Mouse (Mus musculus): ENCODE measurements around the gene Cnot10. TPM values are rescaled to one million over a fixed set of nuclear protein-coding genes. Genes with fewer than 3 reads are reported as not detected.

Cnot10 gene
- total RNA-seq, 2 experiments from 2014 or later, result 51.4 to 56.1 TPM

DNA sequence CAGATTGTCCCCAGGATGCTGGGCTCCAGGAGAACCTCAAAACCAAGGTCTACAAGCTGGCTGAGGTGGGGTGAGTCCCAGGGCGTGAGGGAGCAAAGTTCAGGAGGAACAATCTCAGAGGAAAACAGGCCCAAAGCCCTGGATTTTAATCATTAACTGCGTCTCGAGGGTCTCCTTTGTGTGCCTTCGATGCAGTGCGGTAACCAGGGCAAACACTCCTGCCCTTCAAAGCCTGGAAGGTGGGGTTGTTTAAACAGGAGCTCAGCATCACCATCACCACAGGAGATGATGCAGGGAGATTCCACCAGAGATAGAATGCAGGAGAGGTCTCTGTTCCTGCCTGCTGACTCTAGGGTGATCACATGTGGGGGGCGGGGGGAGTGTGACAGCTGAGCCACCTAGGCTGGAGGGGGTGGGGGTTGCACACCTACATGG is 92.3 kb downstream of the Cnot10 start:
- no peak for TF ChIP-seq CTCF (conservative IDR thresholded peaks at IDR 0.05)
- no peak for DNase-seq (ENCODE audit: low spot score in 2 of 2)
- no peak overlapping the region for H3K4me3 ChIP-seq
- no peak overlapping the region for H3K27ac ChIP-seq

DNA sequence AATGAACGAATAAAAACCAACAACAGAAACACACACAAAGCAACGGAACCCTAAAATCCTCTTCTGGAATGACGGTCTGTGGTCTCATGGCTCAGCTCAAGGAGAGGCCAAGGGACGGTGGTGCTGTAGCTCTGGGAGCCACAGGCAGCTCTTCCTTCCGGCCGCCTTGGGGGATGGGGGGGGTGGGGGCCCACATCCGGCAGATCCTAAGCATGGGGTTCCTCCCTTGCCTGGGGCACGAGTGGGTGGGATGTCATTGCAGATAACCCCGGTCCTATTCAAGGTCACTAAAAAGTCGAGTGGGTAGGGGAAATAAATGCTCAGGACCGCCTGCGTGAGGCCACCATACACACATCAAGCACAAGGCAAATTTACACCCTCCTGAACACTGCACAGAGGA is 93.2 kb downstream of the Cnot10 start:
- Histone ChIP-seq H3K27ac (no peak overlapping the region), H3K4me3 (no peak overlapping the region)
- TF ChIP-seq CTCF (conservative IDR thresholded peaks at IDR 0.05), result no peak
- DNase-seq (ENCODE audit: low spot score in 2 of 2), result no peak

DNA sequence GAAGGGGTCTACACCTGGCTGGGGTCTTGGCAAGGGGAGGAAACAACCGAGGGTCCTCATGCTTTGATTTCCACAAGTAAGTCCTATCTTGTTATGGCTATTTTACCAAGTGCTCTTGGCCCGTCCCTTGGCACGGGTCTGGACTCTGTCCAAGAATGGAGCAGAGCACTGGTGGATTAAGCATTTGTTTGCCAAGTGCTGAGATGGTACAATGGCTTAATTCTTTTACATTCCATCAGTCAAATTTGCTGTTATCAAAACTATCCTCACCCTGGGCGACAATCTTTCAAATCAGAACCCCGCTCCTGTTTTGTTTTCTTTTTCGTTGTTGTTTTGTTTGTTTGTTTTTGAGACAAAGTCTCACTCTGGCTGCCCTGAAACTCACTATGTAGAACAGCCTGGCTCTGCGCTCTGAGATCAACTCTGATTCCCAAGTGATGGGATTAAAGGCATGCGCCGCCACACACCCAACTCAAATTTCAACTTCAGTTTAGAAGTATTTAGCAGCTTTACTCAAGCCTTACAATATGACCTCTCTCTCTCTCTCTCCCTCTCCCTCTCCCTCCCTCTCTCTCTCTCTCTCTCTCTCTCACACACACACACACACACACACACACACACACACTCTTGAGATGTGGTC is 95.1 kb downstream of the Cnot10 start:
- no peak for TF ChIP-seq CTCF (conservative IDR thresholded peaks at IDR 0.05)

GRCm38 (mm10) chr9:114543882-114544753 is 95.9 kb downstream of the Cnot10 start:
- no peak for TF ChIP-seq CTCF (conservative IDR thresholded peaks at IDR 0.05)
- Histone ChIP-seq H3K27ac (no peak overlapping the region), H3K4me3 (no peak overlapping the region)
- DNase-seq (ENCODE audit: low spot score in 2 of 2), result no peak

More for the DNA sequence above, 95.1 kb downstream of the Cnot10 start:
- H3K4me3 ChIP-seq, result no peak overlapping the region
- H3K27ac ChIP-seq, result no peak overlapping the region
- no peak for DNase-seq (ENCODE audit: low spot score in 2 of 2)

DNA sequence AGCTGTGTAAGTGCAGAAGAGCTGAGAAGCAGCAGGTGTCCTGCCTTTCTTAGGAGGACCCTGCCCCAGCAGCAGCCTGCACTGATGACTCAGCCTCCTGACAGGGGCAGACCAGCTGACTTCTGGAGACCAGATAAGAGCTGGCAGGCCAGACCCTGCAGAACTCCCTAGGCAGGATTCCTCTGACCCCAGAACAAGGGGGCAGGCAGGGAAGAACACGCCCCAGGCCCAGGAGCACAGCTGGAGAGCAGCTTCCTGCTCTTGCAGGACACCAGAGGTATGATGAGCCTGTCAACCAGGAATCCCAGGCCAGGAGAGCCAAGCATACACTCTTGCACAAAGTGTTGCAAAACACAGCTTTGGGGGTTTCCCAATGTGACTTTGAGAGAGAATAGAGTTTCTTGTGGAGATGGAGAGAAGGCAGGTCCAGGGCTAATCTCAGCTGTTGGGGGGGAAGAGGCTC is 98.7 kb downstream of the Cnot10 start:
- Histone ChIP-seq H3K4me3 (no peak overlapping the region), H3K27ac (no peak overlapping the region)
- no peak for DNase-seq (ENCODE audit: low spot score in 2 of 2)
- no peak for TF ChIP-seq CTCF (conservative IDR thresholded peaks at IDR 0.05)

GRCm38 (mm10) chr9:114538996-114539563 is 100.9 kb downstream of the Cnot10 start:
- H3K4me3 ChIP-seq, result no peak overlapping the region
- no peak for DNase-seq (ENCODE audit: low spot score in 2 of 2)
- no peak overlapping the region for H3K27ac ChIP-seq
- TF ChIP-seq CTCF (conservative IDR thresholded peaks at IDR 0.05), result no peak

DNA sequence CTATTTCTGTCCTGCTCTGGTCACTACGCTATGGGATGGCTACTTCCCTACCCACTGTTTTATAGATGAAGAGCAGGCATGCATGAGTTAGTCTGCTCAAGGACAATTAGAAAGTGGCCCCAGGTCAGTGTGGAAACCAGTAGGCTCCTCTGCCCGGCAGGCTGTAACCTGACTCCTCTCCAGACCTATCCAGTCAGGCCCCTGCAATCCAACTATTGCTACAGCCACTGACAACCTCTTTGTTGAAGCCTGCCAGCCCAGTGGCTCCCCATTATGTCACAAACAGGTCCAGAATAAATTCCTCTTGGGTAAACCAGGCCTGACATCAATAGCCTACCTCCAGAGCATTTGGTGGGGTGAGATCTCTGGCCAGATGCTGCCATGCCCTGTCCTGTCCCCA is 103.4 kb downstream of the Cnot10 start:
- no peak overlapping the region for H3K27ac ChIP-seq
- no peak overlapping the region for H3K4me3 ChIP-seq
- TF ChIP-seq CTCF (conservative IDR thresholded peaks at IDR 0.05), result no peak
- no peak for DNase-seq (ENCODE audit: low spot score in 2 of 2)

Other genes with a start within 250 kb of the Cnot10 start
- gene Crtap, start 249.5 kb downstream of the Cnot10 start, total RNA-seq (2021), result 1 to 10 TPM; 5.4 to 6.0 TPM
- 10 to 100 TPM; 21.9 to 22.1 TPM for gene Glb1, start 239.1 kb downstream of the Cnot10 start, total RNA-seq (2021)
- gene Tmppe, start 239.1 kb downstream of the Cnot10 start, total RNA-seq (2021), result 10 to 100 TPM; 10.3 to 10.8 TPM
- not detected for gene Ccr4, start 135.3 kb downstream of the Cnot10 start, total RNA-seq (2021)
- not detected for gene C130032M10Rik, start 124.5 kb downstream of the Cnot10 start, total RNA-seq (2021)
- gene Trim71, start 75.8 kb downstream of the Cnot10 start, total RNA-seq (2021), result 1 to 10 TPM; 1.3 to 1.4 TPM
- gene Dync1li1, start 48.6 kb upstream of the Cnot10 start, total RNA-seq (2021), result 10 to 100 TPM; 96.5 to 97.1 TPM
- gene Cmtm6, start 90.9 kb upstream of the Cnot10 start, total RNA-seq (2021), result 10 to 100 TPM; 19.2 to 25.6 TPM
- 1 to 10 TPM; 4.3 to 4.8 TPM for gene Cmtm7, start 141.7 kb upstream of the Cnot10 start, total RNA-seq (2021)
- 1 to 10 TPM; 2.3 to 3.1 TPM for gene Cmtm8, start 204.0 kb upstream of the Cnot10 start, total RNA-seq (2021)